Mouse (Mus musculus) kidney, postnatal 14 days (tissue): ENCODE data around the gene Soat1.
A peak's percentile ranks its signal among the peaks of the same experiment; 100 is the strongest.
"Not testable (repeated sequence)": the region's sequence is repeated elsewhere in the genome, so short reads cannot be mapped to it uniquely, and the experiment has no call there.

Experiments
- DNase-seq: peaks from one replicate; pipeline ENCODE4 v3.0.0; 2022; ENCODE audit warnings: mixed read lengths

The Soat1 gene

DNA sequence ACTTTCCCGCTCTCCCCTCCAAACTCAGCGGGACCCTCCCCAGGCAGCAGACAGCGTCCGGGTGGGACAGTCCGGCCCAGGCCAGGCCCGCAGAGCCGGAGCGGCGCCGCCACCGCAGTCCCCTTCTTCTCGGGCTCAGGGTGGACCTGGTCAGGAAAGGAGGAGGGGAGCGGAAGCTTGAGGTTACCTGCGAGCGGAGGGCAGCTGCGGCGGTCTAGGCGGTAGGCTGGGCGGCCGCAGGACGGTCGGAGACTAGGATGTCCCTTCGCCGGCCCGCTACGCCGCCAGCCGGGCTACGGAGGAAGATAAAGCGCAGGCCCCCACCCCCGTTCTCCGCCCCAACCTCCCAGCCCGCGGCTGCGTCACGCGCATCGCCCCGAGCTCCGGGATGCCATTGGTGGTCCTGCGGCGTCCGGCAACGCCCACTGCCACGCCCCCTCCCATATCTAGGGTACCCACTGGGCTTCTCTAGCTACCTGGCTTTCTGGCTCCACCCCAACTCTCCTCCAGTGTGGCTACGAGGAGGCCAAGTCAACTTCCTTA, at the start of gene Soat1:
Soat1 (minus strand) TSS at position 371 of the 543 bp plus-strand sequence.
- peak; percentile 95 for DNase-seq

DNA sequence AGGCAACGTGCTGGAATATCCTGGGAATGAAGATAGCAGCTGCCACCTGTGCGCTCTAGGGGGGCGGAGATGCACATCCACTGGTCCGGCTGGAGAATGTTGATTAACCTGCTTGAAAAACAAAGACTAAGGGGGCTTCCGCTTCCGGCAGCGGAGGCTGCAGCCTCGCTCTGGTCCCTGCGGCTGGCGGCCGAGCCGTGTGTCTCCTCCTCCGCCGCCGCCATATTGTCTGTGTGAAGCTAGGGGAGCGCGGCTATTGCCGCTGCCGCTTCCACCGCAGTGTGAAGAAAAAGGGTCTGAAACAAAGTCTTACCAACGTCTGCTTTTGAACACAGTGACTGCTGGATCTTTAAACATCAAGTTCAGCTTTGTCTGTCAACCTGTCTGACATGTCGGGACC, 49.7 kb upstream of the Soat1 start, which contains the start of gene Gm10031:
Gm10031 (plus strand) TSS at position 171 of the 400 bp plus-strand sequence.
- DNase-seq: not testable (repeated sequence)

DNA sequence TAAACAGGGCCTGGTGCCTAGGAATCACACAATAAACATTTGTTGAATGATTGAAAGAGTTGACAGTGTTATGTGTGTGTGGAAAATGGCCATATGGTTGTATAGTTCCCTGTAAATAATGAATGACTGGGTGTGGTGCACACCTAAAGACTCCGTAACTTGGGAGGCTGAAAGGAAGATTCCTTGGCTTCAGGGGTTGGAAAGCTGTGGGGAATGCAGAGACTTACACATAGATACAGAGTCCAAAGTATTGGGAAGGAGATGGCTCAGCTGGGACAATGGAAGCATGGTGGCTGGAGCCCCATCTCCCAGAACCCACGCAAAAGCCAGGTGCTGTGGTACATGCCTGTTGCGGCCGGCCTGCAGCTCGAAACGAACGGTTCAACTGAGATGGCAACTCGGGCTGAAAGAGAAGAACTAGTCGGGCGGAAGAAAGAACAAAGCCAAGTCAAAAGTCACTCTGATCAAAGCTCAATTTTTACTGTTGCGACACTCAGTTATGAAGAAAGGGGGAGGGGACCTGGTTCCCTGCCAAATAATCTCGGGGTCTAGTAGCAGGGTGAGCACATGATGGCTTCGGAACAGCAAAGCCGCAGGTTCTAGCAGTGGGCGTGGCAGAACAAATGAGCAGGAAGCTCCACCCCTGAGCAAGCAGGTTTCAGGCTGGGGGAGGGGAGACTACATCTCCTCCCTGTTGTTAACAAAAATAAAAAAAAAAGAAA, 47.8 kb upstream of the Soat1 start:
- peak; percentile 74 for DNase-seq

- no peak for DNase-seq
Measured at GRCm38 (mm10) chr1:156520136-156520780, 46.1 kb upstream of the Soat1 start.

GRCm38 (mm10) chr1:156507753-156508152, 33.6 kb upstream of the Soat1 start:
- no peak for DNase-seq

GRCm38 (mm10) chr1:156505901-156506300, 31.8 kb upstream of the Soat1 start:
- DNase-seq: no peak

GRCm38 (mm10) chr1:156504945-156505523, 30.9 kb upstream of the Soat1 start:
- DNase-seq: no peak

DNA sequence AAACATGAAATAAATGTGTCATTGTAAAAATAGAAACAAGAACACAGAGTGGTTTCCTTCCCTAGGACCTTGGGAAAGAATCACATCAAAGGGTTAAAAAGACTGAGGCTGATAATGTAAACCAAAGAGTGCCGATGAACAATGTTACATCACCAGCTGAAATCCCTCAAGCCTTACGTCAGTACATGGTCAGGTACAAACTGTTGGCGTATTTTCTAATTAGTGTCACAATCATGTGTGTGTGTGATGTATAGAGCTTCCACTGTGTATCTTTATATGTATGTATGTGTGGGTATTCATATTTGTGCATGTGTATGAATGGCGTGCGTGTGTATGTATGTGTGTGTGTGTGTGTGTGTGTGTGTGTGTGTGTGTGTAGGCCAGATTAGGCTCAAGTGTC, 22.8 kb upstream of the Soat1 start:
- no peak for DNase-seq

- no peak for DNase-seq
Measured at GRCm38 (mm10) chr1:156495025-156495424, 20.9 kb upstream of the Soat1 start.

DNA sequence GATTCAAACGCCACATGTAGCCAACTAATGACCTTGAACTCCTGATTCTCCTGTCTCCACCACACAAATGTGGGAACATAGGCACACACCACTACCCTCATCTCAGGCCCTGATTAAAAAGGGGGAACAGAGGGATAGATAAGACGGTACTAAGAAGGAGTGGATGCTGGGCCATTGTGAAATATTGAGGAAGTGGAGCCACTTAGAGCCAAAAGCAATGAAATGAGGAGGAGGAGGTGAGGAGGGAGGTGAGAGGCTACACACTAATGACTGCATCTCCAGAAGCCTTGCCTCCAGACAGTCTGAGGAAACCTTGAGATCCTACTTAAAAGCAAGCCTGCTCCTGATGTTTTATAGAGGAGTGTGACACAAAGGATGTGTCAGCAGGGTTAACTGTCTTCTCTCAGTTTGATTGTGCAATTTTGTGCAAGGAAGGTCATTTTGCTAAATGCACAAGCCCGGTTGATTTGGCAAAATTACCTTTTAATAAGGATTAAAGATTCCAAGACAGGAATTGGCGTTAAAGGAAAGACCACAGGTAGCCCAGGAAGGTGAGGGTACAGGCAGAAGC, 17.2 kb upstream of the Soat1 start:
- DNase-seq: no peak

DNA sequence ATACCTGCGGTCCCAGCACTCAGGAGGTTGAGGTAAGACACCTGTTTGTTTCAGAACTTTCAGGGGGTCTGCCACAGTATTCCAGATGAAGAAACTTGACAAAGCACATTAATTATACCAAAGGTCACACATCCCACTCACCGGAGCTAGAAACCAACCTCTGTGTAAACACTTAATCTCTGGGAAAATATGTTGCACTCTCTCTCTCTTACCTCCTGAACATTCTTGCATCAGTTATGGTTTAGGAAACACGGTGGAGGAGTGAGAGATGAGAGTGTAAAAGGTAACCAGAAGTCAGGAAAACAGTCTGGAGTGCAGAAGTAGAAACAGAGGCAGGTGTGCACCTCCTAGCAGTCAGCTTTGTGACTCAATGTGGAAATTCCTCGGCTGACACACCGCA, 13.9 kb upstream of the Soat1 start:
- DNase-seq: no peak

- DNase-seq: no peak
Measured at GRCm38 (mm10) chr1:156487498-156487897, 13.4 kb upstream of the Soat1 start.

- no peak for DNase-seq
Measured at GRCm38 (mm10) chr1:156481826-156482225, 7.7 kb upstream of the Soat1 start.

DNA sequence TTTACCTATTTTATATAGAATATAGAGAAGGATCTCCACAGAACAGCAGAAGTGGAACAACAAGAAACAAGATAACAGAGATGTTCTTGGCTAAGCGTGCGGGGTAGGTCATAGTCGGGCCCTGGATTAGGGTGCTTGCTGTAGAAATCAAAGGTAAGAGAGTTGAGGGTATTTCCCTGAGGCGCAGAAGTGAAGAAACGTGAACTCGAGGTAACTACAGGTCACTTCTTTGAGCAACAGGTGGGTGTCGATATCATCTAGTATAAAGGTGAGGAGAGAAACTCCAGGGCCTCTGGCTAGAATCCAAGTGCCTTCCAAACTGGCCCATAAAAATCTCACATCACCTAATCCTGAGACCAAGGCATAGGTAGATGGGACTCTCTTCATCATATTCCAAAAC, 2.4 kb upstream of the Soat1 start:
- DNase-seq: no peak

DNA sequence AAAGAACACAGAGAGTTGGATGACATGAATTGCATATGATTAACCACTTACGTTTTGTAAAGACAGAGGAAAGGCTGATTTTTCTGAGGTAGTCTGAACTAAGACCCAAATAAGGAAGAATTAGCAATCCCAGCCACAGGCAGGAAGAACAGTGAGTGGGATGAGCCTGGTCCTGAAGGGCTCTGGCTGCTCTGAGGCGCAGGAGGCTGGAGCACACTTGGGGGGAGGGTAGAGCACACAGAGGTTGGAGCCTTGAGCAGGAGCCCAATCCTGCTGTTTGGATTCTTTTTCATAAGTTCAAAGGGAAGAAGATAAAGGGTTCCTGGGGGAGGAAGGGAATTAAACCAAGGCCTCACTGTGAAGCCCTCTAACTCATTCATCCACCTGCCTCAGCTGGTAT, 1.9 kb upstream of the Soat1 start:
- no peak for DNase-seq

GRCm38 (mm10) chr1:156474854-156475253, 723 bp upstream of the Soat1 start:
- no peak for DNase-seq

DNA sequence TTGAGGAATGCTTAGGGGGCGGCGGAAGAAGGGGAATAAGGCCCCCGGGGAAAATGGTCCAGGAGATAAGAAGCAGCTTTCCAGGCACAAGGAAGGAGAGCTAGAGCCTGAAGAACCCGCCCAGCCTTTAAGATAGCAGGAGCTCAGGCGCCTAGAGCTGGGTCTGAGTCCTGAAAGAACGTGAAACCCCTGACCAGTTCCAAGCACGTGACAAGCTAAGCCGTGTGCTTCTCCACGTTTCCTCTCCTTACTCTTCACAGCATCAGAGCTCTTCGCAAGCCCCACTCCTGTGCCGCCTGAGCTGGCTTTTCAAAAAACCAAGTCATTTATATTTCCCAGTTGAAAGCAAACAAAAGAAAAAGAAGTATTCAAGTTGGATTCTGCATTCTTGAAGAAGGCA, 1.1 kb downstream of the Soat1 start:
- DNase-seq: peak; percentile 21

DNA sequence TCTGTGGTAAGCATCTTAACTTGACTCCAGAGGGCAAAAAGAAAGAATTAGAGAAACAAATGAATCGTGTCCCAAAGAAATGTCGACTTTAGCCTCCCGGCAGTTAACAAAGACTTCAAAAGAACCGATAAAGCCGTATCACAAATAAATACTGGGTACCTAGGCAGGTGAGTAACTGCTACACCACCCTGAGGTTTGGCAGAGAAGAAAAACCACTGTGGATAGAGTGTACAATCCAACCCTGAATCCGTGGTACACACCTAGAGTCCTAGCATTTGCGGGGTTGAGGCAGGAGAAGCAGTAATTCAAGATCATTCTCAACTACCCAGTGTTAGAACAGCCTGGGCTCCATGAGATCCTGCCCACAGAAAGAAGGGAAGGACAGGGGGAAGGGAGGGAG, 2.2 kb downstream of the Soat1 start:
- no peak for DNase-seq

DNA sequence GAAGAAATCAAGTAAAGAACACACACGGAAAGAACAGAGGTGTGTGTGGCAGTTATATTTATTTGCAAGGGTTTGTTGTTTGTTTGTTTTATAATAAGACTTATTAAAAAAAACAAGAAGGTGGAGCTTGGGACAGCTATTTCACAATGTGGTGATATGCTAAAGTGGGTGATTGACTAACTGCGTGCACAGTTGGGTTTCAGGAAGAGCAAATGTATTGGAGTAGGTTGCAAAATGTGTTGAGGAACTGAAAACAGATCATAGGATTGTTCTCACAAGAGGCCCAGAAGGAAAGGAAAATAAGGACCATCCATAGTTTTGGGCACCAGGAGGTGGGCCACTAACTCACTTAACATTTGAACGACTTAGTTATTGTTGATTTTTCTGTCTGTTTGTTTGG, 3.1 kb downstream of the Soat1 start:
- DNase-seq: no peak

DNA sequence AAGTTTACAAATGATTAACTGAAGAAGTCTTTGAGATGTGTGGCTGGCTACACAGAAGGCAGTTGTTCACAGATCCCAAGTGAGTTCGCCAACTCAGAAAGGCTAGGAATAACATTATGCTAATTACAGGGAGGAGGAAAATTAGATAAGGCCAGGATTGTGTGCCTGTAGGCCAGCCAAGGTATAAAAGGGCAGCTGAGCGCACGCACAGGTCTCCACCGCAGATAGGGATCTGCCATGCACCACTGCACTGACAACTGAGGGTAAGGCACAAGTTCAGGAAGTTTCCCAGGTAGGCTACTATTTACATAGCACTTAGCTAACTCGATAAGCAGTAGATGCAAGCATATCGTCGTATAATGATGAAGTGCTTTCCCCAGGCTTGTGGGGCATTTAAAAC, 3.6 kb downstream of the Soat1 start:
- no peak for DNase-seq

GRCm38 (mm10) chr1:156468576-156468975, 5.6 kb downstream of the Soat1 start:
- DNase-seq: no peak

- no peak for DNase-seq
Measured at GRCm38 (mm10) chr1:156467655-156468255, 6.4 kb downstream of the Soat1 start.

- DNase-seq: no peak
Measured at GRCm38 (mm10) chr1:156464963-156465362, 9.2 kb downstream of the Soat1 start.
